Mouse (Mus musculus): ENCODE data around the gene Lcn10. TPM values are rescaled to one million over a fixed set of nuclear protein-coding genes. Genes with fewer than 3 reads are reported as not detected.

Lcn10 gene
- polyA plus RNA-seq, 1 experiment from 2014 or later: not detected

DNA sequence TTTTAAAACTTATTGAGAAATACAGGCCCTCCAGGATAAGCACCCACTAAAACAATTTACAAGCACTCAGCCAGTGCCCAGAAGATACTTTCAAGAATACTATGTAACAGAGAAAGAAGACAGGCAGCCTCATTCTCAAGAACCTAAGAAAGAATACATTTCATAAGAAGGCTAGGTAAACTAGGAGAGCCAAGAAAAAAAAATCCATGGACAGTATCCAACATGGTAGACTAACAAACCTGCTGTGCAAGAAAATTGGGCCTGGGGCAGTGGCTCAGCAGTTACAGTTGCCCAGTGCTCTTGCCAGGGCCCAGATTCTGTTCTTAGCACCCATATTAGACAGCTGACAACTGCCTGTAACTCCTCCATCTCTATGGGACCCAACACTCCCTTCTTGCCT is 34.7 kb downstream of the Lcn10 start:
- no peak for ATAC-seq
- H3K4me2 ChIP-seq (replicated peaks; ENCODE audit: low read depth): no peak overlapping the region
- H3K4me3 ChIP-seq (ENCODE audit: low read depth, low read length): no peak overlapping the region
- no peaks in the 10 kb centered on the region for H3K27me3 ChIP-seq (replicated peaks; ENCODE audit: control insufficient read depth, insufficient read depth, low read length)
- TF ChIP-seq CTCF (IDR thresholded peaks at IDR 0.05; ENCODE audit: low read depth): no peak
- no peak overlapping the region for H3K27ac ChIP-seq (ENCODE audit: low read depth, low read length)
- no peaks in the 10 kb centered on the region for H3K36me3 ChIP-seq (ENCODE audit: control insufficient read depth, insufficient read depth)
- H3K9ac ChIP-seq (ENCODE audit: low read depth, low read length): no peak overlapping the region
- H3K4me1 ChIP-seq (replicated peaks; ENCODE audit: control insufficient read depth, insufficient read depth, low read length): no peaks in the 10 kb centered on the region
- no peaks in the 10 kb centered on the region for H3K9me3 ChIP-seq (ENCODE audit: control insufficient read depth)

DNA sequence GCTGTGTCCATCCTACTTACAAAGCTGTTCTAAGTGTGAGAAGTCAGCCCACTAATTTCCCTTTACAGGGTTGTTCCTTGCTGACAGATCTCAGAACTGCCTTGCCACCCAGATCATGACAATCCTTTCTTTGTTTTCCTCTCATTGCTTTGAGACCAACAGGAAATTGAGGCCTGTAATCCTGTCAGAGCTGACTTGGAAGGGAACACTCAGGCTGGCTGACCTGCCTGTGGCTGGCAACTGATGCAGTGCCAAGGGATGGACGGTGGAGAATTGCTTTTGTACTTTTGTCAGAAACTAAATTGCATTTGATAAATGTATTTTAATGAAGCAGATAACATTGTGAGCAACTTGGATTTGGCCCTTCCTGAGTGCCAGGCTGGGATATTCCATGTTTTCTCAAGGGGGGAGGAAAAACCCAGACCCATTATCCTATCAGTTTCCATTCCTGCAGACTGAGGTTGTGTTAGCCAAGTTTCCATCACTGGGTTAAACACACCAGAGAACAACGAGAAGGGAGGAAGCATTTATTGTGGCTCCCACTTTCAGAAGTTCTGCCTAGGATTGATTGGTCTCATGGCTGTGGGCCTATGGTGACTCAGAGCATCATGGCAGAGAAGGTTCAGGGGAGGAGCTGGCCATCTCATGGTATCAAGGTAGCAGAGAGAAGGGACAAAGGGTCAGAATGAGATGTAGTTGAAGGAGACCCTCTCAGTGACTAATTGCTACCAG is 50.8 kb downstream of the Lcn10 start:
- ATAC-seq: no peak
- Histone ChIP-seq H3K4me3 (ENCODE audit: low read depth, low read length) (no peak overlapping the region), H3K9me3 (ENCODE audit: control insufficient read depth) (no peaks in the 10 kb centered on the region), H3K4me2 (replicated peaks; ENCODE audit: low read depth) (no peak overlapping the region), H3K9ac (ENCODE audit: low read depth, low read length) (no peak overlapping the region), H3K27ac (ENCODE audit: low read depth, low read length) (no peak overlapping the region), H3K36me3 (ENCODE audit: control insufficient read depth, insufficient read depth) (no peaks in the 10 kb centered on the region), H3K27me3 (replicated peaks; ENCODE audit: control insufficient read depth, insufficient read depth, low read length) (no peaks in the 10 kb centered on the region), H3K4me1 (replicated peaks; ENCODE audit: control insufficient read depth, insufficient read depth, low read length) (no peaks in the 10 kb centered on the region)
- WGBS: 62% methylated on average over 2 of the region's 2 CpGs
- no peak for TF ChIP-seq CTCF (IDR thresholded peaks at IDR 0.05; ENCODE audit: low read depth)

Other genes starting within 250 kb of the Lcn10 start
- gene Clic3, start 225.9 kb upstream of the Lcn10 start, polyA plus RNA-seq (2015; fragmentation: Nextera tagmentation; extraction: Ambion mirVana): 2.0 and 2.8 TPM in 2 replicates
- 41.2 and 46.2 TPM in 2 replicates for gene Paxx, start 221.6 kb upstream of the Lcn10 start, polyA plus RNA-seq (2015; fragmentation: Nextera tagmentation; extraction: Ambion mirVana)
- gene Ptgds, start 212.7 kb upstream of the Lcn10 start, polyA plus RNA-seq (2015; fragmentation: Nextera tagmentation; extraction: Ambion mirVana): 1.2 and 2.2 TPM in 2 replicates
- gene Lcn12, start 188.8 kb upstream of the Lcn10 start, polyA plus RNA-seq (2015; fragmentation: Nextera tagmentation; extraction: Ambion mirVana): 0.40 and 0.51 TPM in 2 replicates
- 38.5 and 40.2 TPM in 2 replicates for gene Fbxw5, start 182.0 kb upstream of the Lcn10 start, polyA plus RNA-seq (2015; fragmentation: Nextera tagmentation; extraction: Ambion mirVana)
- gene C8g, start 181.0 kb upstream of the Lcn10 start, polyA plus RNA-seq (2015; fragmentation: Nextera tagmentation; extraction: Ambion mirVana): 48.5 and 49.3 TPM in 2 replicates
- gene Traf2, start 135.8 kb upstream of the Lcn10 start, polyA plus RNA-seq (2015; fragmentation: Nextera tagmentation; extraction: Ambion mirVana): 16.4 and 18.7 TPM in 2 replicates
- gene Edf1, start 124.9 kb upstream of the Lcn10 start, polyA plus RNA-seq (2015; fragmentation: Nextera tagmentation; extraction: Ambion mirVana): 481 and 496 TPM in 2 replicates
- 588 and 718 TPM in 2 replicates for gene Mamdc4, start 107.9 kb upstream of the Lcn10 start, polyA plus RNA-seq (2015; fragmentation: Nextera tagmentation; extraction: Ambion mirVana)
- gene Phpt1, start 107.5 kb upstream of the Lcn10 start, polyA plus RNA-seq (2015; fragmentation: Nextera tagmentation; extraction: Ambion mirVana): 116 TPM in 2 replicates
- gene Ajm1, start 101.0 kb upstream of the Lcn10 start, polyA plus RNA-seq (2015; fragmentation: Nextera tagmentation; extraction: Ambion mirVana): 0.68 and 0.78 TPM in 2 replicates
- 26.8 and 26.9 TPM in 2 replicates for gene Rabl6, start 74.2 kb upstream of the Lcn10 start, polyA plus RNA-seq (2015; fragmentation: Nextera tagmentation; extraction: Ambion mirVana)
- gene Ccdc183, start 65.0 kb upstream of the Lcn10 start, polyA plus RNA-seq (2015; fragmentation: Nextera tagmentation; extraction: Ambion mirVana): 0.09 and 0.16 TPM in 2 replicates
- 23.0 and 25.6 TPM in 2 replicates for gene Tmem141, start 60.7 kb upstream of the Lcn10 start, polyA plus RNA-seq (2015; fragmentation: Nextera tagmentation; extraction: Ambion mirVana)
- gene Fcna, start 54.7 kb upstream of the Lcn10 start, polyA plus RNA-seq (2015; fragmentation: Nextera tagmentation; extraction: Ambion mirVana): 4.1 and 4.7 TPM in 2 replicates
- gene Lcn8, start 29.6 kb upstream of the Lcn10 start, polyA plus RNA-seq (2015; fragmentation: Nextera tagmentation; extraction: Ambion mirVana): not detected in 2 replicates
- gene Lcn5, start 24.8 kb upstream of the Lcn10 start, polyA plus RNA-seq (2015; fragmentation: Nextera tagmentation; extraction: Ambion mirVana): not detected in 2 replicates
- not detected in 2 replicates for gene Lcn6, start 5.9 kb upstream of the Lcn10 start, polyA plus RNA-seq (2015; fragmentation: Nextera tagmentation; extraction: Ambion mirVana)
- not detected in 2 replicates for gene Obp2a, start 17.3 kb downstream of the Lcn10 start, polyA plus RNA-seq (2015; fragmentation: Nextera tagmentation; extraction: Ambion mirVana)
- 34.7 and 35.6 TPM in 2 replicates for gene Bmyc, start 24.0 kb downstream of the Lcn10 start, polyA plus RNA-seq (2015; fragmentation: Nextera tagmentation; extraction: Ambion mirVana)
- gene Obp2b, start 54.3 kb downstream of the Lcn10 start, polyA plus RNA-seq (2015; fragmentation: Nextera tagmentation; extraction: Ambion mirVana): not detected in 2 replicates
- not detected in 2 replicates for gene Lcn3, start 82.8 kb downstream of the Lcn10 start, polyA plus RNA-seq (2015; fragmentation: Nextera tagmentation; extraction: Ambion mirVana)
- not detected in 2 replicates for gene Lcn11, start 94.3 kb downstream of the Lcn10 start, polyA plus RNA-seq (2015; fragmentation: Nextera tagmentation; extraction: Ambion mirVana)
- gene Gm13539, start 99.5 kb downstream of the Lcn10 start, polyA plus RNA-seq (2015; fragmentation: Nextera tagmentation; extraction: Ambion mirVana): not detected in 2 replicates
- not detected in 2 replicates for gene Glt6d1, start 133.1 kb downstream of the Lcn10 start, polyA plus RNA-seq (2015; fragmentation: Nextera tagmentation; extraction: Ambion mirVana)
- not detected in 2 replicates for gene Lcn9, start 140.4 kb downstream of the Lcn10 start, polyA plus RNA-seq (2015; fragmentation: Nextera tagmentation; extraction: Ambion mirVana)
- gene Sohlh1, start 164.5 kb downstream of the Lcn10 start, polyA plus RNA-seq (2015; fragmentation: Nextera tagmentation; extraction: Ambion mirVana): not detected in 2 replicates
- 0.18 TPM in 2 replicates for gene Kcnt1, start 181.0 kb downstream of the Lcn10 start, polyA plus RNA-seq (2015; fragmentation: Nextera tagmentation; extraction: Ambion mirVana)